Mouse (Mus musculus): ENCODE results near the gene Ostn. TPM values are rescaled to one million over a fixed set of nuclear protein-coding genes. Genes with fewer than 3 reads are reported as not detected.

Gene Ostn
- polyA plus RNA-seq, 1 experiment from 2014 or later, result not detected

GRCm38 (mm10) chr16:27348359-27348758 is 41.1 kb downstream of the Ostn start:
- Histone ChIP-seq H3K4me2 (replicated peaks; ENCODE audit: low read depth, low read length) (no peak overlapping the region), H3K27me3 (ENCODE audit: control insufficient read depth, insufficient read depth, low read length) (no peaks in the 10 kb centered on the region), H3K27ac (ENCODE audit: low read length) (no peak overlapping the region), H3K4me1 (ENCODE audit: control insufficient read depth, insufficient read depth, low read length) (no peaks in the 10 kb centered on the region), H3K4me3 (ENCODE audit: low read depth, low read length) (no peak overlapping the region), H3K9ac (replicated peaks; ENCODE audit: low read depth, low read length) (no peak overlapping the region), H3K9me3 (ENCODE audit: control insufficient read depth, low read depth, low read length) (no peaks in the 10 kb centered on the region), H3K36me3 (ENCODE audit: control insufficient read depth, insufficient read depth, low read length) (no peaks in the 10 kb centered on the region)
- 65% methylated on average over 1 of the region's 1 CpGs for WGBS
- ATAC-seq (ENCODE audit: insufficient number of reproducible peaks, insufficient read depth, low FRiP score, low read depth), result no peak

DNA sequence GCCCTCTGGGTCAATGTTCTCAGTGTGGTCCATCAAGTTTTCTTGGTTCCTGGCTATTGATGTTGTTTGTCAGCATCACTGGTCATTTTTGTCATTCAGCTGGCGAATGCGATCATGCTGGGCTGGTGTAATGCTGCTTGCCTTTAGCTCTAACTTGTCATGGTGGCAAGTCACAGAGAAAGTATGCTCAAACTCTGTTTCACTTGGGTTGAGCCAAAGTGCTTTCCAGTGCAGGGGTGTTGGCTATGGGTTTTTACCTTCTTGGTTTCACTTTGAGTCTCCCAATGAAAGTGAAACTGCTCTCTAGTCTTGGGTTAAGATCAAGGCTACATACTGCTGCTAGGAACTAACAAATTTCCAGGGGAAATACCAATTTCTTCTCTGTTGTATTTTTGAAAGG is 41.9 kb downstream of the Ostn start:
- H3K4me3 ChIP-seq (ENCODE audit: low read depth, low read length), result no peak overlapping the region
- no peaks in the 10 kb centered on the region for H3K4me1 ChIP-seq (ENCODE audit: control insufficient read depth, insufficient read depth, low read length)
- ATAC-seq (ENCODE audit: insufficient number of reproducible peaks, insufficient read depth, low FRiP score, low read depth), result no peak
- H3K4me2 ChIP-seq (replicated peaks; ENCODE audit: low read depth, low read length), result no peak overlapping the region
- H3K9ac ChIP-seq (replicated peaks; ENCODE audit: low read depth, low read length), result no peak overlapping the region
- H3K36me3 ChIP-seq (ENCODE audit: control insufficient read depth, insufficient read depth, low read length), result no peaks in the 10 kb centered on the region
- no peaks in the 10 kb centered on the region for H3K9me3 ChIP-seq (ENCODE audit: control insufficient read depth, low read depth, low read length)
- no peaks in the 10 kb centered on the region for H3K27me3 ChIP-seq (ENCODE audit: control insufficient read depth, insufficient read depth, low read length)
- H3K27ac ChIP-seq (ENCODE audit: low read length), result no peak overlapping the region
- WGBS, result 97% methylated on average over 2 of the region's 2 CpGs

GRCm38 (mm10) chr16:27349878-27350532 is 42.7 kb downstream of the Ostn start:
- no peak overlapping the region for H3K4me2 ChIP-seq (replicated peaks; ENCODE audit: low read depth, low read length)
- H3K27ac ChIP-seq (ENCODE audit: low read length), result no peak overlapping the region
- H3K36me3 ChIP-seq (ENCODE audit: control insufficient read depth, insufficient read depth, low read length), result no peaks in the 10 kb centered on the region
- ATAC-seq (ENCODE audit: insufficient number of reproducible peaks, insufficient read depth, low FRiP score, low read depth), result no peak
- no peaks in the 10 kb centered on the region for H3K9me3 ChIP-seq (ENCODE audit: control insufficient read depth, low read depth, low read length)
- WGBS, result 88% methylated on average over 7 of the region's 7 CpGs
- no peaks in the 10 kb centered on the region for H3K27me3 ChIP-seq (ENCODE audit: control insufficient read depth, insufficient read depth, low read length)
- no peaks in the 10 kb centered on the region for H3K4me1 ChIP-seq (ENCODE audit: control insufficient read depth, insufficient read depth, low read length)
- no peak overlapping the region for H3K9ac ChIP-seq (replicated peaks; ENCODE audit: low read depth, low read length)
- H3K4me3 ChIP-seq (ENCODE audit: low read depth, low read length), result no peak overlapping the region

GRCm38 (mm10) chr16:27354464-27354863 is 47.2 kb downstream of the Ostn start:
- H3K4me2 ChIP-seq (replicated peaks; ENCODE audit: low read depth, low read length), result no peak overlapping the region
- ATAC-seq (ENCODE audit: insufficient number of reproducible peaks, insufficient read depth, low FRiP score, low read depth), result no peak
- no peak overlapping the region for H3K4me3 ChIP-seq (ENCODE audit: low read depth, low read length)
- 66% methylated on average over 2 of the region's 2 CpGs for WGBS
- no peaks in the 10 kb centered on the region for H3K36me3 ChIP-seq (ENCODE audit: control insufficient read depth, insufficient read depth, low read length)
- no peaks in the 10 kb centered on the region for H3K4me1 ChIP-seq (ENCODE audit: control insufficient read depth, insufficient read depth, low read length)
- no peak overlapping the region for H3K9ac ChIP-seq (replicated peaks; ENCODE audit: low read depth, low read length)
- no peak overlapping the region for H3K27ac ChIP-seq (ENCODE audit: low read length)
- H3K27me3 ChIP-seq (ENCODE audit: control insufficient read depth, insufficient read depth, low read length), result no peaks in the 10 kb centered on the region
- no peaks in the 10 kb centered on the region for H3K9me3 ChIP-seq (ENCODE audit: control insufficient read depth, low read depth, low read length)

- H3K36me3 ChIP-seq (ENCODE audit: control insufficient read depth, insufficient read depth, low read length), result no peaks in the 10 kb centered on the region
- no peak overlapping the region for H3K9ac ChIP-seq (replicated peaks; ENCODE audit: low read depth, low read length)
- no peaks in the 10 kb centered on the region for H3K27me3 ChIP-seq (ENCODE audit: control insufficient read depth, insufficient read depth, low read length)
- no peak overlapping the region for H3K27ac ChIP-seq (ENCODE audit: low read length)
- no peak overlapping the region for H3K4me2 ChIP-seq (replicated peaks; ENCODE audit: low read depth, low read length)
- ATAC-seq (ENCODE audit: insufficient number of reproducible peaks, insufficient read depth, low FRiP score, low read depth), result no peak
- H3K4me3 ChIP-seq (ENCODE audit: low read depth, low read length), result no peak overlapping the region
- no peaks in the 10 kb centered on the region for H3K9me3 ChIP-seq (ENCODE audit: control insufficient read depth, low read depth, low read length)
- no peaks in the 10 kb centered on the region for H3K4me1 ChIP-seq (ENCODE audit: control insufficient read depth, insufficient read depth, low read length)
- 82% methylated on average over 1 of the region's 1 CpGs for WGBS
Observed at GRCm38 (mm10) chr16:27360059-27360458, 52.8 kb downstream of the Ostn start.

DNA sequence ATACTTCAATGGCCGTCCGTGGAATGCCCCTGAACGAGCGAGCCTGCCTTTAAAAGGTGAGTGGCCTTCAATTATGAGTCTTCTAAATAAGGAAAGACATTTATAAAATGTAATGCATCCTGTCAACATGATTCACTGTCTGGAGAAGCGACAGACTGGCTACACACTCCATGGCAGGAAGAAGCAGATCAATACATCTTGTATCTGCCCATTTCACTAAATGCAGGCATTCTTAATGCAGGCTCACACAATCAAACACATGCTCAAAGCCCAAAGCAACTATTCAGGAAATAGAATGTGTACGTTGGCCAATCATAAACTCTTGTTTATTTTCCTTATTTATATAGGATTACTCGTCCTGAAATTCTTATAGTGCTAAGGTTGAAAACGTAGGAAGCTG is 62.9 kb downstream of the Ostn start, which contains the start of gene Uts2b:
Gene Uts2b, minus strand, starts transcription at position 49 of the 400 bp plus-strand sequence.
- Histone ChIP-seq H3K4me1 (ENCODE audit: control insufficient read depth, insufficient read depth, low read length) (no peaks in the 10 kb centered on the region), H3K36me3 (ENCODE audit: control insufficient read depth, insufficient read depth, low read length) (no peaks in the 10 kb centered on the region), H3K4me3 (ENCODE audit: low read depth, low read length) (no peak within 1 kb of the TSS), H3K9ac (replicated peaks; ENCODE audit: low read depth, low read length) (no peak within 1 kb of the TSS), H3K4me2 (replicated peaks; ENCODE audit: low read depth, low read length) (no peak within 1 kb of the TSS), H3K27ac (ENCODE audit: low read length) (no peak within 1 kb of the TSS), H3K9me3 (ENCODE audit: control insufficient read depth, low read depth, low read length) (no peaks in the 10 kb centered on the region), H3K27me3 (ENCODE audit: control insufficient read depth, insufficient read depth, low read length) (no peaks in the 10 kb centered on the region)
- 47% methylated on average over 8 of the region's 8 CpGs for WGBS
- no peak for ATAC-seq (ENCODE audit: insufficient number of reproducible peaks, insufficient read depth, low FRiP score, low read depth)

- 88% methylated on average over 2 of the region's 2 CpGs for WGBS
- no peaks in the 10 kb centered on the region for H3K36me3 ChIP-seq (ENCODE audit: control insufficient read depth, insufficient read depth, low read length)
- no peaks in the 10 kb centered on the region for H3K9me3 ChIP-seq (ENCODE audit: control insufficient read depth, low read depth, low read length)
- H3K4me3 ChIP-seq (ENCODE audit: low read depth, low read length), result no peak overlapping the region
- no peak overlapping the region for H3K27ac ChIP-seq (ENCODE audit: low read length)
- no peak overlapping the region for H3K9ac ChIP-seq (replicated peaks; ENCODE audit: low read depth, low read length)
- H3K4me1 ChIP-seq (ENCODE audit: control insufficient read depth, insufficient read depth, low read length), result no peaks in the 10 kb centered on the region
- ATAC-seq (ENCODE audit: insufficient number of reproducible peaks, insufficient read depth, low FRiP score, low read depth), result no peak
- H3K4me2 ChIP-seq (replicated peaks; ENCODE audit: low read depth, low read length), result no peak overlapping the region
- H3K27me3 ChIP-seq (ENCODE audit: control insufficient read depth, insufficient read depth, low read length), result no peaks in the 10 kb centered on the region
Observed at GRCm38 (mm10) chr16:27370700-27371099, 63.4 kb downstream of the Ostn start.

GRCm38 (mm10) chr16:27374139-27374538 is 66.8 kb downstream of the Ostn start:
- H3K4me1 ChIP-seq (ENCODE audit: control insufficient read depth, insufficient read depth, low read length), result no peaks in the 10 kb centered on the region
- no peaks in the 10 kb centered on the region for H3K9me3 ChIP-seq (ENCODE audit: control insufficient read depth, low read depth, low read length)
- no peaks in the 10 kb centered on the region for H3K27me3 ChIP-seq (ENCODE audit: control insufficient read depth, insufficient read depth, low read length)
- H3K36me3 ChIP-seq (ENCODE audit: control insufficient read depth, insufficient read depth, low read length), result no peaks in the 10 kb centered on the region
- no peak overlapping the region for H3K9ac ChIP-seq (replicated peaks; ENCODE audit: low read depth, low read length)
- H3K4me3 ChIP-seq (ENCODE audit: low read depth, low read length), result no peak overlapping the region
- no peak for ATAC-seq (ENCODE audit: insufficient number of reproducible peaks, insufficient read depth, low FRiP score, low read depth)
- 69% methylated on average over 3 of the region's 3 CpGs for WGBS
- H3K4me2 ChIP-seq (replicated peaks; ENCODE audit: low read depth, low read length), result no peak overlapping the region
- H3K27ac ChIP-seq (ENCODE audit: low read length), result no peak overlapping the region

DNA sequence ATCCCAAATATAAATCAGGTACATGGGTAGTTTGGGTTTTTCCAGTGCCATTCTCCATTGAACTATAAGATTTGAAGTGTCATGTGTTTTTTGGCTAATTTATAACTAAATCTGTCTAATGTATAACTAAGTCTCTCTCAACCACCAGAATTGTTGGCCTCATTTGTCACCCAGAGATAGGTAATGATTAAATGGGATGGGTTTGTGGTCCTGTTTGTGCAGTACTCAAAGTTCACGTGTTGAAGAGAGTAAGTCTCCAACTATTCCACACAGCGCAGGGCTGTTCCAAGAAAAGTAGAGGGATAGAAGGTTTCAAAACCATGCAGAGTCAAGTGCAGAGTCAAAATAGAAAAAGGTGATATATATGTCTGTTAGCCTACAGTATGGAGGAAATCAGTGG is 68.0 kb downstream of the Ostn start:
- no peaks in the 10 kb centered on the region for H3K36me3 ChIP-seq (ENCODE audit: control insufficient read depth, insufficient read depth, low read length)
- H3K4me2 ChIP-seq (replicated peaks; ENCODE audit: low read depth, low read length), result no peak overlapping the region
- ATAC-seq (ENCODE audit: insufficient number of reproducible peaks, insufficient read depth, low FRiP score, low read depth), result no peak; the same call in 1 of the 2 replicates
- H3K27me3 ChIP-seq (ENCODE audit: control insufficient read depth, insufficient read depth, low read length), result no peaks in the 10 kb centered on the region
- no peak overlapping the region for H3K27ac ChIP-seq (ENCODE audit: low read length)
- H3K9me3 ChIP-seq (ENCODE audit: control insufficient read depth, low read depth, low read length), result no peaks in the 10 kb centered on the region
- H3K4me1 ChIP-seq (ENCODE audit: control insufficient read depth, insufficient read depth, low read length), result no peaks in the 10 kb centered on the region
- 67% methylated on average over 2 of the region's 2 CpGs for WGBS
- no peak overlapping the region for H3K9ac ChIP-seq (replicated peaks; ENCODE audit: low read depth, low read length)
- H3K4me3 ChIP-seq (ENCODE audit: low read depth, low read length), result no peak overlapping the region
